Mouse (Mus musculus) ES-CJ7 (cell line): ENCODE results near the gene Epsti1.

Experiments
- DNase-seq: peaks from one replicate; pipeline ENCODE4 v3.0.0; 2011; ENCODE audit warnings: low read depth, low spot score

Gene Epsti1

GRCm38 (mm10) chr14:78015540-78016321, 111.7 kb downstream of the Epsti1 start:
- DNase-seq = no peak

- DNase-seq = no peak
Measured at GRCm38 (mm10) chr14:78016398-78016797, 112.4 kb downstream of the Epsti1 start.

GRCm38 (mm10) chr14:78019935-78020334, 115.9 kb downstream of the Epsti1 start:
- DNase-seq = peak; percentile 6

- no peak for DNase-seq
Measured at GRCm38 (mm10) chr14:78038876-78039275, 134.8 kb downstream of the Epsti1 start.

- no peak for DNase-seq
Measured at GRCm38 (mm10) chr14:78040643-78041042, 136.6 kb downstream of the Epsti1 start.

GRCm38 (mm10) chr14:78041886-78042526, 138.0 kb downstream of the Epsti1 start:
- DNase-seq = peak; percentile 39

DNA sequence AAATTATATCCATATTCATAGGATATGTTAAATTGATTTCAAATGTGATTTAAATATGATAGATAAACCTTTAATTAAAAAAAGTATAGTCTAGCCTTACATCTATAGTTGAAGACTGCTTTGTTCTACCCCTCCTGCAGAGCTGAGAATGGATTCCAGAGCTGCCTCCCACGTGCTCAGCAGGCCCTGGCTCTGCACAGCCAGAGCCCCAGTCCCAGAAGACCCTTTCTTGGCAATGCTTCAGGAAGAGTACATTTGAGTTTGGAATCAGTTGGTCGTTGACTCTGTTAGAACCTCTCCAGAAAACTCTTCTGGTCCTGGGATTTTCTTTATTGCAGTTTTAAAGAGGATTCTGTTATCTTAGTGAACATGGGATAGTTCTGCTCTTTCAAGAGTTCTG, 139.0 kb downstream of the Epsti1 start:
- DNase-seq = no peak

GRCm38 (mm10) chr14:78048258-78048657, 144.2 kb downstream of the Epsti1 start:
- DNase-seq = no peak

DNA sequence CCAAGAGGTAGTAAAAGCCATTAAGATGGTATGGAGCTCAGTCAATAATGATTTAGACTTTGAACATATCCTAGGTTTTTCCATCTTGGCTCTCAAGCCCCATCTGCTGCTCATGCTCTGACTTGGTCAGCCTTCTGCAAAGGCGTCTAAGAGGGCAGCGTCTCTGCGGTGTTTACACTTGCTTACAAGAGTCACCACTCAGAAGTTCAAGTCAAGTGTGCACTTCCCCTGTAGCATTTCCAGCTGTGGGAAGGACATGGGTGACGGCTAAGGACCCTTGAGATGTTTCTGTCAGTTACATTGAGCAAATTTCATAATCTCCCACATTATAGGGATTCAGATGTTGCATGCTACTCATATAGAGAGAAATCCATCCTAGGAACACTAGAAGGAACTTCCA, 144.6 kb downstream of the Epsti1 start:
- no peak for DNase-seq
